Mouse (Mus musculus) brain, embryonic 14.5 days (tissue): ENCODE data around the gene Nlgn2. TPM values are rescaled to one million over a fixed set of nuclear protein-coding genes. Genes with fewer than 3 reads are reported as not detected.
A peak's percentile ranks its signal among the peaks of the same experiment; 100 is the strongest.

Source experiments
- DNase-seq: peaks from one replicate; pipeline ENCODE4 v3.0.0-alpha.2; 2011; ENCODE audit warnings: low read depth
- CTCF ChIP-seq: fragments of 200-500 bp; IDR thresholded peaks from 2 replicates; pipeline ENCODE4 v1.5.1; 2012; ENCODE audit warnings: inconsistent platforms, mild to moderate bottlenecking, moderate library complexity, borderline replicate concordance; ENCODE audit not compliant: insufficient read depth, insufficient read length; ENCODE audit errors: extremely low read depth
- POLR2A ChIP-seq: fragments of 200-500 bp; IDR thresholded peaks from 2 replicates; pipeline ENCODE4 v1.6.1; 2012; ENCODE audit warnings: mild to moderate bottlenecking, inconsistent platforms, borderline replicate concordance; ENCODE audit not compliant: poor library complexity, insufficient read depth, insufficient read length, severe bottlenecking; ENCODE audit errors: extremely low read depth
- polyA plus RNA-seq: library from polyadenylated mRNA; depleted of rRNA; stranded (reverse); fragments of >200 nt; gene quantifications from 2 replicates; pipeline ENCODE4 v1.2.3, GENCODE M21; 2012

The Nlgn2 gene
- polyA plus RNA-seq, 1 experiment, result 183 TPM

DNA sequence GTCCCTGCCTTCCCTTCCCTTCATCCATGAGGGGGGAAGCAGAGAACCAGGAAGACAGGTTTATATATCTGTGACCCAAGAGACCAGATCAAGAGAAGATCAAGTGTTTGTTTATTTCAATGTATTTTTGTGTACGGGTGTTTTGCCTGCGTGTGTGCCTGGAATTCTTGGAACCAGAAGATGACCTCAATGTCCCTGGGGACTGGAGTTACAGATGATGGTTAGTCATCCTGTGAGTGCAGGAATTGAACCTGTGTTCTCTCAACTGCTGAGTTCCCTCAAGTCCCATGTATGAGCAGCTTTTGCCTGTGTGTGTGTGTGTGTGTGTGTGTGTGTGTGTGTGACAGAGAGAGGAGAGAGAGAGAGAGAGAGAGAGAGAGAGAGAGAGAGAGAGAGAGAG is 29.9 kb downstream of the Nlgn2 start:
- no peak for DNase-seq
- TF ChIP-seq POLR2A (no peak), CTCF (no peak)

- TF ChIP-seq CTCF (no peak), POLR2A (no peak)
- DNase-seq, result no peak
These were observed 31.2 kb downstream of the Nlgn2 start for GRCm38 (mm10) chr11:69806378-69806777.

- TF ChIP-seq CTCF, result no peak
- TF ChIP-seq POLR2A, result no peak
- no peak for DNase-seq
These were observed 32.3 kb downstream of the Nlgn2 start, which contains the start of gene Tmem102 for GRCm38 (mm10) chr11:69804972-69805909. TSS of gene Tmem102 (minus strand) at chr11:69805624.

- peak; percentile 14 for DNase-seq
- no peak for TF ChIP-seq POLR2A
- no peak for TF ChIP-seq CTCF
These were observed 33.0 kb downstream of the Nlgn2 start for GRCm38 (mm10) chr11:69804652-69804940.

DNA sequence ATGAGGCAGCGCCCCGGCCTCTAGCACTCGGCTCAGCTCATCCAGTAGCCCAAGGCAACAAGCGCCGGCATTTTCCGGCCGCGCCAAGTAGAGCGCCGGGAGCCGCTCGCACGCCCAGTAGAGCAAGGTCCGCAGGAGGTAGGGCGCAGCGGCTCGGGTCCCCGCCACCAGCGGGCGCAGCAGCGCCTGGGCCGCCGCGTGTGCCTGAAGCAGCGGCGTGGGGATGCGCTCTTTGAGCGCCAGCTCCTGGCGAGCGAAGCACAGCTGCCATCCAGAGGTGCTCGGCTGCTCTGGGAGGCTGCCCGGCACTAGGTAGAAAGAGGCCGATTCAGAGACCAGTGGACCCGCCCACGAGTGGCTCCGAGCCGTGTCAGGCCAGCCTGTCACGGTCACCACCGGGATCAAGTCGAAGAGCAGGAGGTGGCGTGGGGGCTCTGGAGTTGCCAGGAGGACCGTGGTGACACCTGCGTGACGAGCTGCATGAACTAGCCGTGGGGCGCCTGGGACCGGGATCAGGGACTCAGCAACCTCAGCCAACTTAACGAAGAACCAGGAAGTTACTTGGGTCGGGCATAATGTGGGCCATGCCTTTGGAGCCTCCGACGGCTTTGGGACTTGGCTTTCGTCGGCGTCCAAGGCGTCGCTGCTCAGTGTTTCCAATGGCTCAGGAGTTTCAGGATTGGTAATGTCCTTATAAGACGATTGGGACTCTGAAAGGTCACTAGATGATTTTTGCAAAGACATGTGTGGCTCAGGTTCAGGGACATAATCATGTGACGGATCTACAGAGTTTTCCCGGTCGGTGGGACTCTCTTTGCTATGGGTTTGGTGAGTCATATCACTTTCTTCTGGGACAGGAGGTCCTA is 33.6 kb downstream of the Nlgn2 start:
- TF ChIP-seq POLR2A (no peak), CTCF (peak; percentile 56)
- peak; percentile 84 for DNase-seq

GRCm38 (mm10) chr11:69803328-69803727 is 34.3 kb downstream of the Nlgn2 start:
- TF ChIP-seq POLR2A, result no peak
- no peak for TF ChIP-seq CTCF

GRCm38 (mm10) chr11:69802648-69803105 is 34.9 kb downstream of the Nlgn2 start:
- peak; percentile 91 for DNase-seq
- TF ChIP-seq CTCF (no peak), POLR2A (0 out of 2 replicates have a peak, but pooled peaks have one; percentile 27)

More at GRCm38 (mm10) chr11:69803328-69803727, 34.3 kb downstream of the Nlgn2 start:
- no peak for DNase-seq

- TF ChIP-seq CTCF (no peak), POLR2A (no peak)
- DNase-seq, result no peak
These were observed 36.1 kb downstream of the Nlgn2 start, which contains the start of gene Fgf11 for GRCm38 (mm10) chr11:69801379-69801977. TSS of gene Fgf11 (minus strand) at chr11:69801857.

DNA sequence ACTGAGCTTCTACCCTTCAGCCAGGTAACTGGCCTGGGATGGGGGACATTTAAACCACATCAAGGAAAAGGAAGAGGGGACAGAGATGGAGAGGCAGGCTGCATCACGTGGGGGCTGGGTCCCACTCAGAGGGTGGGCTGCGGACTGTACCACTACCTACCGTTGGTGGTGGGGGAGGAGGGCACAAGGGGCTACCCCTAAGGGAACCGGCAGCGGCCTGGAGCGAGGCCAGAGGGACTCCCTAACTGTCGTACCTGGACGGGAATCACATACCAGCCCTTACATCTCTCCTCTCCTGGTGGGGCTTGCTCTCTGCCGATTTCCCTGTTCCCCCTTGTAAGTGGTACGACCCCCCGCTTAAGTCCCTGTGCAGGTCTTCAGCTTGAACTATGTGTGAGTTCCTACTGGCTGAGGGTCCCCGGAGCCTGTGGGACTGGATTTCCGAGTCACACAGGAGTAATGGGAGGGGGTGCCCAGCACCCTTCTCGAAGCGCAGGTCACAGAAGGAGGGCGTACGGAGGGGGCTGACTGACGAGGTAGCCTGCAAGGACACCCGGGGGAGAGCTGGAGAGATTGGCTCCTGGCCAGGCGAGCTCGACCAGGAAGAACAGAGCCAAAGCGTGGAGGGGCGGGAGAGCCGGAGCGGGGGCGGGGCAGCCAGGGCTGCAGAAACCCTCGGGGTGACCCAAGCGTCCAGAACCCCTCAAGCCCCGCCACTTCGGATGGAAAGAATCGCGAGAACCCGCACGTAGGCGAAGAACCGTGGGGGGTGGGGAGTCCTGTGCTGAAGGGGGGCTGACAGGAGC is 37.0 kb downstream of the Nlgn2 start:
- peak; percentile 96 for DNase-seq
- TF ChIP-seq POLR2A (0 out of 2 replicates have a peak, but pooled peaks have one; percentile 11), CTCF (no peak)

DNA sequence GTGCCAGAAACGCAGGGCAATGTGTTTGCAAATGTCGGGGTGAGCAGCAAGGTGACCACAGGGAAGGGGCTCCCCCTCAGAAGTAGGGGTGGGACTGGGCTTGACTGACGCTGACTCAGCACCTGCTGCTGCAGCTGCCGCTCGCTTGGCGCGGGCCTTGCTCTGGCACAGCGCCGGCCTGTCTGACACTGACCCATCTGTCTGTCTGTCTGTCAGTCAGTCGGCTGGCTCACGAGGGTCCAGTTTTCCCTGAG is 37.5 kb downstream of the Nlgn2 start:
- no peak for DNase-seq

More for the DNA sequence above, 37.5 kb downstream of the Nlgn2 start:
- TF ChIP-seq CTCF (no peak), POLR2A (no peak)
